Mouse (Mus musculus): Measurements from ENCODE around the gene Lexm. TPM values are rescaled to one million over a fixed set of nuclear protein-coding genes. Genes with fewer than 3 reads are reported as not detected.

Gene Lexm
- total RNA-seq (2015) (not detected in 2 replicates), total RNA-seq (2017) (not detected in 2 replicates)

GRCm38 (mm10) chr4:106617056-106617455 lies at the start of gene Lexm:
Gene Lexm (minus strand): TSS chr4:106617241.
- peak; percentile 38 for ATAC-seq (replicated peaks; ENCODE audit: poor library complexity)

DNA sequence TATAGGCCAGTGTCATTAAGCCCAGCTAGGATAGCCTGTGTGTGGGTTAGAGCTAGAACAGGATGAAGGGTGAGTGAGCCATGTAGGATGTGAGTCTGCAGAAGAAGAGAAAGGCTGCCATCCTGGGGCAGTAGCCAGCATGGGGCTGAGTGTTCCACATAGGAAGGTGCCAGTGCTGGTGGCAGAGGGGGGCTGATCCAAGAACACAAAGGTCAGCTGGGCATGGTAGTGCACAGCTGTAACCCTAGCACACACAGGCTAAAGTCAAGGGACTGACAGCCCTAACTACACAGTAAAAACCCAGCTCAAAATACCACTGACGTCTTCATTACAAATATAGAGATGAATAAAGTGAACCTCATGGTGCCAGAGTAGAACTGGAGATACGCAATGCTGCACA lies 49.5 kb upstream of the Lexm start:
- no peak for ATAC-seq (replicated peaks; ENCODE audit: poor library complexity)

DNA sequence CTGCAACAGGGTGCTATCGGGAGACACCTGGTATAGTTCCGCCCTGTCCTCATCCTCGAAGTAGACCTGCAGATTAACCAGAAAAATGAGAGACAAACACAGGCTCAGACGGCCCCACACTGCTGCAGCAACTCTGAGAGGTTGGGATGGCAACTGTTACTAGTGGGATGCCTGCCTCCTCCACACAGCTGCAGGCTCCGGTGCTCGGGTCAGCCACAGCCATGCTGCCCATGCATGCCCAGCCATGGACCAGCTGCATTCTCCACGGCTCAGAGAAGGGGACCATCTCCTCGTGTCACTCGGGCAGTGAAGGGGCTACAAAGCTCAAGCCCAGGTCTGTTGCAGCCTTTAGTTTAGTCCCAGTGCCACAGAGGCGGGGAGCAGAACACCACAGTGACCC lies 48.6 kb upstream of the Lexm start:
- no peak for ATAC-seq (replicated peaks; ENCODE audit: poor library complexity)

- ATAC-seq (replicated peaks; ENCODE audit: poor library complexity), result no peak
These were observed 48.2 kb upstream of the Lexm start for GRCm38 (mm10) chr4:106665269-106665668.

DNA sequence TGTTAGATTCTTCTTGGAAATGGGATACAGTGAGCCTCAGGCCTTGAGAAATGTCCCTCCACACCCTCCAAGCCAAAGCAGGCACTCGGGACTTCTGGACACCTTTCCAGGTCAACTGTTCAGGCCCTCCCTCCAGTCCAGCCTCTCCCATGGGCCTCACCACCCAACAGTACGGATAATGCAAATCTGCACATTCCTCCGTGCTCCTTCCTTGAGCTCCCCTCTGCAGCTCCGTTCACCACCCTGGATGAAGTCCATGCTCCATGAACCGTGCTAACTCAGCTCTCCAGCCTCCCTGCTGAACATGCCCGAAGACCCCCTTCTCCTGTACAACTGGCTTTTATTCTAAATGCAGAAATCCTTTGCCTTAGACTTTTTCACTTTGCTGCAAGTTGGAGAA lies 47.7 kb upstream of the Lexm start:
- no peak for ATAC-seq (replicated peaks; ENCODE audit: poor library complexity)

GRCm38 (mm10) chr4:106663956-106664470 lies 47.0 kb upstream of the Lexm start:
- ATAC-seq (replicated peaks; ENCODE audit: poor library complexity), result no peak

DNA sequence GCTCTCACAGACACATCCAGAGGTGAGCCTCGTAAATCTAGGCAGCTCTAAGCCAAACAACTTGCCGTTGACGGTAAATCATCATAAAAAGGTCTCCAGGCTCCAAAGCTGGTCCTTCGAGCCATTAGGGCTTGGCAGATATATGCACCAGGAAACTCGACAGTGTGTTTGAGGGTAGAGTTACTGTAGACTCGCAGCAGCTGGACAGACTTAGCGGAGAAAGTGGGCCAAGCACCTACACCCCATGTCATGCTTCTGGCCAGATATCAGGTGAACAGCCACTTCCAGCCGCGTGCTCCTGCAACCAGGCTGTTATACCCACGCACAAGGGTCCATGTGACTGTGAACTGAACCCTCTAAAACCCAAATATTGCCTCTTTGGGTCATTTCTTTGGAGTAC lies 38.6 kb upstream of the Lexm start:
- no peak for ATAC-seq (replicated peaks; ENCODE audit: poor library complexity)

- ATAC-seq (replicated peaks; ENCODE audit: poor library complexity), result no peak
These were observed 36.0 kb upstream of the Lexm start for GRCm38 (mm10) chr4:106653051-106653450.

- no peak for ATAC-seq (replicated peaks; ENCODE audit: poor library complexity)
These were observed 35.5 kb upstream of the Lexm start for GRCm38 (mm10) chr4:106652546-106652945.

- ATAC-seq (replicated peaks; ENCODE audit: poor library complexity), result peak; percentile 98
These were observed 33.9 kb upstream of the Lexm start, which contains the start of gene Pars2 for GRCm38 (mm10) chr4:106650833-106651527. Gene Pars2 (plus strand): TSS chr4:106651069.

DNA sequence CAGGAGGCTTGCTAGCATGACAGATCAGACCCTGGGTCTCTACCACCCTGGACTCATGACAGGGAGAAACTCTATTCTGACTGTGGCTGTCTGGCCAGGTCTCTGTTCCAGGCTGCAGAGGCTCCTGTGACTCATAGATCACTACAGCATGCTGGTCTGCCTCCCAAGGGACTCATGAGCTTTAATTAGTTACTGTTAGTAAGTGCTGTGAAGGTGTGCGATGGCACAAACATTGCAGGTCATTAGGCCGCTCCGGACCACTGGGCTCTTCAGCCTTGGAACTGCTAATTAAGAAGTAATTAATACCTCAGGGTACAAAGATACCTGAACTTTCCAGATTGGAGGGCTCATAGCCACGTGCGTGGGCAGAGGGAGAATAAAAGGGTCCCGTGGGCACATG lies 30.1 kb upstream of the Lexm start:
- no peak for ATAC-seq (replicated peaks; ENCODE audit: poor library complexity)

- no peak for ATAC-seq (replicated peaks; ENCODE audit: poor library complexity)
These were observed 28.8 kb upstream of the Lexm start for GRCm38 (mm10) chr4:106645797-106646196.

DNA sequence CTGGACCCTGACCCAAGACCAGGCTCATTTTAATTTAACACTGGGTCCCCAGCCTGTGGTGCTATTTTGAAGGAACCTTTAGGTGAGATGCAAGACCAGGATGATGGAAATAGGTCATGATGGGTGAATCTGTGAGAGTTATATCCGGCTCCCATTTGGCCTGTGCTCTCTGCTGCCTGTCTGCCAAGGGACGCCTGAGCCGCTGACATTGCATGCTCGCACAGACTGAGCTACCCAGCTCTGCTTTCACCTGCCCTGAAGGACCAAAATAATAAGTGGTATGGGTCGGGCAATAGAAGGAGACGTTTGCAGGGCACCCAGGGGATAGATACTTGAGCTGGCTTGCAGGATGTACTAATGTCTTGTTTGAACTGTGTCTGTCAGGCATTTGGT lies 27.2 kb upstream of the Lexm start:
- ATAC-seq (replicated peaks; ENCODE audit: poor library complexity), result no peak

- no peak for ATAC-seq (replicated peaks; ENCODE audit: poor library complexity)
These were observed 26.6 kb upstream of the Lexm start for GRCm38 (mm10) chr4:106643483-106644217.

- no peak for ATAC-seq (replicated peaks; ENCODE audit: poor library complexity)
These were observed 17.0 kb upstream of the Lexm start for GRCm38 (mm10) chr4:106634086-106634479.

DNA sequence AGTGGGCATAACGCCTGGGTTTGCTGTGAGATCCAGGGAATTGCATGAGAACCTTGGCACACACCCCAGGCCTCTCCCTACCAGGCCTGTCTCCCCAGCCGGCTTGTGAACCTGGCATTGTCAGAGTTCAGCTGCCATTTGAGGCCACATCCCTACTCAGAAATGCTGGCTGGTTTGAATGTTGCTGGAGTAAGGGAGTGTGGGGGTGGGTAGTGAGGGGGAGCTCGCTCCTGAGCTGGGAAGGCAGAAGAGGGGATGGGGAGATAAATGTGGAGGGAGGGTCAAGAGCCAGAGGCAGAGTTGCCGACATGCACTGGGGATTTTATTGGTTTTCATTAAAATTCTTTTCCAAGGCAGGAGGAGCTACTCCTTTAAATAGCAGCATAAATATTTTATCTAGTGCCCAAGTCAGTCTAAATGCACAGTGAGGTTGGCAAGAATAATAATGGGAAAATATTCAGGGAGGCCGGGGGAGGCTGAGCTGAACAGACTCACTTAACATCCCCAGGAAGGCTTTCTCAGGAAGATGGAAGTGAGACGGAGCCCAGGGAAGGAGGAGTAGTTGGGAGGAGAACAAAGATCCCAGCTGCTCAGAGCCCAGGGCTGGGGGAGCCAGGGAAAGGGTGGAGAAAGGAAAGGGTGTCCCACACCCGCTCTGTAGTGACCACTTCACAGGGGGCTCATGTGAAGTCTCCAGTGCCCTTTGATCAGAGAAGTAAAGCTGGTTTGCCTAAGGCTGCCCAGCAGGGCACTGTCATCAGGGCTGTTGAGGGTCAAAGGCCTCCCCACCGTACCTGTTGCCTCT lies 16.4 kb upstream of the Lexm start:
- no peak for ATAC-seq (replicated peaks; ENCODE audit: poor library complexity)

DNA sequence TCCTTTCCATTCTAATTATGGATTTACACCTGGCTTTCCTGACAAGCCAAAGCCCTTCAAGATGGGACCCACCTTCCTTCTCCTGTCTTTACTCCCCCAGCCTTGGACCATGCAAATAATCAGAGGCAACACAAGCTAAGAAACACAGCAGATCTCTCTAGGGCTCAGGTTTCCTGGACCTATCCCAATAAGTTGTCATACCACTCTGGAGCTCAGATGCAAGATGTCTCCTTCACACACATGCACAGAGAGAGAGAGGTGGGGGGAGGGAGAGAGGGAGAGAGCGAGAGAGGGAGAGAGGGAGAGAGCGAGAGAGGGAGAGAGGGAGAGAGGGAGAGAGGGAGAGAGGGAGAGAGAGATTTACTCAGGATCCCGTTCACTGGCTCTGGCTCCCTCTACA lies 15.3 kb upstream of the Lexm start:
- no peak for ATAC-seq (replicated peaks; ENCODE audit: poor library complexity)

GRCm38 (mm10) chr4:106630333-106631220 lies 13.5 kb upstream of the Lexm start:
- ATAC-seq (replicated peaks; ENCODE audit: poor library complexity), result peak; percentile 70

GRCm38 (mm10) chr4:106629374-106629773 lies 12.3 kb upstream of the Lexm start:
- no peak for ATAC-seq (replicated peaks; ENCODE audit: poor library complexity)

GRCm38 (mm10) chr4:106628650-106629360 lies 11.8 kb upstream of the Lexm start:
- ATAC-seq (replicated peaks; ENCODE audit: poor library complexity), result no peak

Measured in megakaryocyte progenitor cell, adult 5-6 weeks (primary cell).